14 mouse cellular contexts compared by ENCODE assay signal in the genomic region with DNA sequence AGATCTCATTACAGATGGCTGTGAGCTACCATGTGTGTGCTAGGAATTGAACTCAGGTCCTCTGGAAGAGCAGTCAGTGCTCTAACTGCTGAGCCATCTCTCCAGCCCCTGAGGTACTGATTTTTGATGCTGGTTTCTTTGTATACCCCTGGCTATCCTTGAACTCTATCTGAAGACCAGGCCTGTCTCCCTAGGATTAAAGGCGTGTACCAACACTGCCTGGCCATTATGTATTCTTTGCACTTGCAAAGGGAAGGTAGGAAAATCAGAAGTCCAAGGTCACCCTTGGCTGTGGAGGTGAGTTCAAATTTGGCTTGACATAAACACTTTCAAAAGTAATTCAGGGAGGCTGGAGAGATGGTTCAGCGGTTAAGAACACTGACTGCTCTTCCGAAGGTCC.
"Had no signal": no experiment of that assay in that cellular context is flagged by ENCODE, and none has a peak within 500 bp of the region (broad histone marks: within the 10 kb centered on the region; RNA-seq: fewer than 3 reads in every experiment).

No protein-coding gene starts in this region.

- H3K27me3 ChIP-seq: midbrain, embryonic 12.5 days; neural tube, embryonic 13.5 days; neural tube, embryonic 15.5 days had no signal

- H3K9me3 ChIP-seq: midbrain, embryonic 10.5 days; midbrain, embryonic 12.5 days; neural tube, embryonic 13.5 days; neural tube, embryonic 15.5 days had no signal

- DNase-seq: lung, embryonic 14.5 days; lung, postnatal 10 days; lung, postnatal 4 days; midbrain, embryonic 14.5 days; retina, postnatal 1 day; right cerebral cortex, adult 18-20 months; right cerebral cortex, postnatal 25 days; right cerebral cortex, postnatal 4 days had no signal

- ATAC-seq: midbrain, embryonic 16.5 days had no signal

- H3K9ac ChIP-seq: lung, embryonic 14.5 days; midbrain, embryonic 12.5 days; neural tube, embryonic 13.5 days; neural tube, embryonic 15.5 days had no signal

- H3K4me3 ChIP-seq: midbrain, embryonic 10.5 days; midbrain, embryonic 12.5 days; myocyte; neural tube, embryonic 13.5 days; neural tube, embryonic 15.5 days had no signal

- H3K27ac ChIP-seq: midbrain, embryonic 10.5 days; midbrain, embryonic 12.5 days; neural tube, embryonic 13.5 days; neural tube, embryonic 15.5 days had no signal

- H3K4me2 ChIP-seq: lung, embryonic 14.5 days; midbrain, embryonic 12.5 days; neural tube, embryonic 13.5 days; neural tube, embryonic 15.5 days had no signal
